Mouse (Mus musculus) erythroblast, embryonic 14.5 days (primary cell): Measurements from ENCODE around the gene Fam210b.

ENCODE experiments used
- GATA1 ChIP-seq: IDR thresholded peaks from 2 replicates; pipeline ENCODE4 v1.6.1; 2012; ENCODE audit warnings: low read length, inconsistent platforms, mixed read lengths
- TAL1 ChIP-seq: IDR thresholded peaks from 3 replicates; pipeline ENCODE4 v1.6.1; 2012; ENCODE audit warnings: low read length, inconsistent platforms, mixed read lengths

DNA sequence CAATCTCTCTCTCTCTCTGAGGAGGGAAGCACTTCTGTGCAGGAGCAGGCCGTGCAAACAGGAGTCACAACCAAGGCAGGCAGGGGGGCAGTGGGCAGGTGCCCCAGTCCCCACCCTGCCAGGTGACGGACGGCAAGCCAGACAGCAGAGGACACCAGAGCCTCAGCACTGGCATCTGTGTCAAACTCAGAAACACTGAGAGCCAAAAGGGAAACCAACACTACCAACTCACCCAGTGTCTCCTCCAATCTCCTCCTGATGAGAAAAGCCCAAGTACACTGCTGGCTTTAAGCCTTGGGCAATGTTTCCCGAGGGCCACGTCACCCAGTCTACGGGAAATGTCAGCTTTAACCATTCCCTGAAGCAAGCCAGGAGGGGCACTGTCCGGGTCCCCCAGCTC, 17.8 kb downstream of the Fam210b start:
- no peak for TF ChIP-seq TAL1
- TF ChIP-seq GATA1: no peak
